Mouse (Mus musculus) CH12.LX (cell line): ENCODE measurements around the gene Sirt6. TPM values are rescaled to one million over a fixed set of nuclear protein-coding genes. Genes with fewer than 3 reads are reported as not detected.
A peak's percentile ranks its signal among the peaks of the same experiment; 100 is the strongest.

Source experiments
- DNase-seq: peaks from one replicate; pipeline ENCODE4 v3.0.0-alpha.2; 2013; ENCODE audit errors: extremely low read depth
- H3K27ac ChIP-seq: 2 replicates; pipeline ENCODE4 v1.5.1; 2012; ENCODE audit warnings: low read depth, mild to moderate bottlenecking, control low read depth, moderate library complexity; ENCODE audit not compliant: insufficient read depth
- H3K27me3 ChIP-seq: replicated peaks from 2 replicates; pipeline ENCODE3; 2012; ENCODE audit warnings: inconsistent platforms
- H3K36me3 ChIP-seq, 2 experiments: replicated peaks in 1 of 2; 2 replicates each; pipeline versions ENCODE3 to v1.6.1; 2012; ENCODE audit warnings: inconsistent platforms in 1 of 2, low read length in 1 of 2, mild to moderate bottlenecking in 1 of 2, mixed read lengths in 1 of 2, moderate library complexity in 1 of 2; ENCODE audit not compliant: control insufficient read depth in 1 of 2, insufficient read depth in 1 of 2
- H3K4me1 ChIP-seq, 2 experiments: 2 replicates each; pipeline ENCODE4 v1.6.1; 2012; ENCODE audit warnings: inconsistent platforms in 1 of 2, moderate library complexity in 1 of 2; ENCODE audit not compliant: insufficient read depth in 2 of 2, control insufficient read depth in 1 of 2
- H3K4me2 ChIP-seq: 2 replicates; pipeline ENCODE4 v1.6.1; 2012; ENCODE audit warnings: low read depth, mild to moderate bottlenecking, control low read depth; ENCODE audit not compliant: poor library complexity, insufficient read depth, severe bottlenecking
- H3K4me3 ChIP-seq, 3 experiments: fragments of 150-350 bp in 1 of 3; sonication (generic) in 1 of 3; replicated peaks in 1 of 3; 2 replicates each; pipeline versions ENCODE3 to v1.5.1; 2011 to 2012; ENCODE audit warnings: low read depth in 2 of 3, low read length in 2 of 3, mild to moderate bottlenecking in 2 of 3, moderate library complexity in 2 of 3, control low read depth in 1 of 3, improper control_type of control experiment in 1 of 3, inconsistent platforms in 1 of 3, mixed read lengths in 1 of 3; ENCODE audit not compliant: poor library complexity in 1 of 3
- H3K79me2 ChIP-seq: replicated peaks from 2 replicates; pipeline ENCODE4 v1.6.1; 2012; ENCODE audit warnings: mild to moderate bottlenecking, moderate library complexity; ENCODE audit not compliant: control insufficient read depth, poor library complexity, insufficient read depth, severe bottlenecking; ENCODE audit errors: extremely low read depth
- H3K9ac ChIP-seq: 2 replicates; pipeline ENCODE4 v1.6.1; 2012; ENCODE audit warnings: low read depth, mild to moderate bottlenecking, control low read depth, moderate library complexity; ENCODE audit not compliant: insufficient read depth
- H3K9me3 ChIP-seq: replicated peaks from 2 replicates; pipeline ENCODE3; 2012; ENCODE audit warnings: low read length, inconsistent platforms, mixed read lengths
- BHLHE40 ChIP-seq: IDR thresholded peaks from 2 replicates; pipeline ENCODE4 v1.6.1; 2011; ENCODE audit warnings: mild to moderate bottlenecking, low read depth, low read length, improper control_type of control experiment
- CTCF ChIP-seq, 2 experiments: IDR thresholded peaks in 1 of 2; conservative IDR thresholded peaks in 1 of 2; 2 replicates each; pipeline ENCODE4 v1.5.1; 2011 to 2012; ENCODE audit warnings: low read depth in 2 of 2, low read length in 2 of 2, improper control_type of control experiment in 1 of 2, inconsistent platforms in 1 of 2, mild to moderate bottlenecking in 1 of 2, moderate library complexity in 1 of 2
- ELF1 ChIP-seq: IDR thresholded peaks from 2 replicates; pipeline ENCODE4 v1.6.1; 2014; ENCODE audit warnings: low read depth, mild to moderate bottlenecking, inconsistent platforms, low read length, improper control_type of control experiment
- EP300 ChIP-seq: IDR thresholded peaks from 2 replicates; pipeline ENCODE4 v1.6.1; 2011; ENCODE audit warnings: low read length, improper control_type of control experiment
- ETS1 ChIP-seq: conservative IDR thresholded peaks from 2 replicates; pipeline ENCODE4 v1.6.1; 2012; ENCODE audit warnings: low read depth, mild to moderate bottlenecking, inconsistent platforms, low read length, improper control_type of control experiment, moderate library complexity
- IRF4 ChIP-seq: IDR thresholded peaks from 2 replicates; pipeline ENCODE4 v1.6.1; 2014; ENCODE audit warnings: low read depth, mild to moderate bottlenecking, inconsistent platforms, low read length, improper control_type of control experiment
- JUN ChIP-seq: IDR thresholded peaks from 2 replicates; pipeline ENCODE4 v1.6.1; 2011; ENCODE audit warnings: low read depth, mild to moderate bottlenecking, low read length, improper control_type of control experiment, moderate library complexity; ENCODE audit not compliant: insufficient read depth
- JUND ChIP-seq: conservative IDR thresholded peaks from 2 replicates; pipeline ENCODE4 v1.6.1; 2011; ENCODE audit warnings: low read depth, low read length, improper control_type of control experiment
- MAFK ChIP-seq: IDR thresholded peaks from 2 replicates; pipeline ENCODE4 v1.6.1; 2011; ENCODE audit warnings: low read length, improper control_type of control experiment; ENCODE audit not compliant: insufficient replicate concordance
- MAX ChIP-seq: IDR thresholded peaks from 2 replicates; pipeline ENCODE4 v1.6.1; 2011; ENCODE audit warnings: low read length, improper control_type of control experiment
- MAZ ChIP-seq: IDR thresholded peaks from 2 replicates; pipeline ENCODE4 v1.6.1; 2012; ENCODE audit warnings: low read depth, mild to moderate bottlenecking, inconsistent platforms, low read length, improper control_type of control experiment, moderate library complexity
- MEF2A ChIP-seq: IDR thresholded peaks from 2 replicates; pipeline ENCODE4 v1.6.1; 2014; ENCODE audit warnings: low read depth, mild to moderate bottlenecking, inconsistent platforms, low read length, improper control_type of control experiment, borderline replicate concordance
- NRF1 ChIP-seq: IDR thresholded peaks from 2 replicates; pipeline ENCODE4 v1.6.1; 2014; ENCODE audit warnings: low read depth, mild to moderate bottlenecking, inconsistent platforms, low read length, improper control_type of control experiment, moderate library complexity
- SIN3A ChIP-seq: IDR thresholded peaks from 2 replicates; pipeline ENCODE4 v1.6.1; 2012; ENCODE audit warnings: low read length, improper control_type of control experiment, inconsistent platforms
- SMC3 ChIP-seq: IDR thresholded peaks from 2 replicates; pipeline ENCODE4 v1.6.1; 2011; ENCODE audit warnings: low read depth, low read length, improper control_type of control experiment
- TBP ChIP-seq: conservative IDR thresholded peaks from 2 replicates; pipeline ENCODE4 v1.6.1; 2011; ENCODE audit warnings: low read depth, low read length, improper control_type of control experiment
- TCF12 ChIP-seq: IDR thresholded peaks from 2 replicates; pipeline ENCODE4 v1.6.1; 2014; ENCODE audit warnings: low read depth, mild to moderate bottlenecking, inconsistent platforms, low read length, improper control_type of control experiment
- UBTF ChIP-seq: IDR thresholded peaks from 2 replicates; pipeline ENCODE4 v1.6.1; 2012; ENCODE audit warnings: low read depth, mild to moderate bottlenecking, inconsistent platforms, low read length, improper control_type of control experiment, moderate library complexity
- USF1 ChIP-seq: IDR thresholded peaks from 2 replicates; pipeline ENCODE4 v1.6.1; 2014; ENCODE audit warnings: low read depth, mild to moderate bottlenecking, inconsistent platforms, low read length, improper control_type of control experiment
- ZNF384 ChIP-seq: IDR thresholded peaks from 2 replicates; pipeline ENCODE4 v1.6.1; 2012; ENCODE audit warnings: low read depth, low read length, improper control_type of control experiment, inconsistent platforms
- dilution Hi-C: fragments of 300-500 bp; cut with MboI; formaldehyde crosslinking; loops from 2 replicates; pipeline ENCODE4 v1.14.3; 2020; ENCODE audit warnings: low sequenced_read_pairs; ENCODE audit not compliant: extremely low pct_unique_long_range_greater_than_20kb, extremely low pct_ligation_motif_present
- in situ Hi-C: fragments of 300-500 bp; cut with MboI; formaldehyde crosslinking; loops from 3 replicates; pipeline ENCODE4 v1.14.3; 2019; ENCODE audit warnings: low sequenced_read_pairs, low pct_ligation_motif_present, low pct_unique_long_range_greater_than_20kb, mixed read lengths
- polyA plus RNA-seq: library from polyadenylated mRNA; unstranded; fragments of >175 nt; gene quantifications from 2 replicates; pipeline ENCODE4 v1.2.1, GENCODE M21; 2012; ENCODE audit warnings: low read depth; ENCODE audit not compliant: insufficient read length
- total RNA-seq, 2 experiments: library from RNA; depleted of rRNA; stranded (reverse); fragments of 300-350 nt in 1 of 2; fragments of >200 nt in 1 of 2; gene quantifications; 2 replicates each; pipeline ENCODE4 v1.2.3; 2012 to 2014

Sirt6 gene
- total and polyA plus RNA-seq, 3 experiments, result 16.9 to 36.4 (median 17.8) TPM

DNA sequence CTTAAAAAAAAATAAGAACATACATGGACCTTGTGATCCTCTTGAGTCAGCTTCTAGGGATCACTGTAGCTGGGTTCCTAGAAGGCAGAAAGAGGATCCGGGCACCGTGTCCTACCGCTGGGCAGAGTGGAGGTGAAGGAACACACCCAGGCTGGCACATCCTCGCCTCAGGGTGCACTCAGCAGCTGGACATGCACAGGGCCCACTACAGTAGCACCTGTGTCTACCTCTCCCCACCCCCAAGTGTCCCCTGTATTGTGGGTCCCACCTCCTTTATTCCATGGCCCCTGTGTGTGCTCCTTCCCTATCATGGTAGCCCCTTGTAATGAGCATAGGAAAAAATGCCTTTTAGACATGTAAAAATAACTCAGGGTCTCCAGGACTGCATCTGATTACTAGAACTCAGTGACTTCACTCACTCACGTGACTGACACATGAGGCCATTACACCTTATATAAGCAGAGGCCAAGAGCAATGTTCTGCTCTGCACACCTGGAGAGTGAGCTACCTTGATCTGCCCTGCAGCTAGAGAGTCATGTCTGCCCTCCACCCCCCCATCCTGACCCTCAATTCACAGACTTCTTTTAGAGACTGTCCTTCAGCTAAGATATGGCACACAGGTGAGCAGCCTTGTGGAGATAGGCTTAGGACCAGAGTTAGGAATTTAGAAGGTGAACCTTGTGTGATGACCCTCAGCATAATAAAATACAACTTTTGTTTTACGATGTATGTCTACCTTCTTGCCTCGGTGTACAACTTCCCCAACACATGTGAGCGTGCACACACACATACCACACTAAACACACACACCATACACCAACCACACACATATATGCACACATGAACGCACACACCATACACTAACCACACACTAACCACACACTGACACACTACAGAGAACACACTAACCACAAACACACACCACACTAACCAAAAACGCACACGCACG is 23.3 kb downstream of the Sirt6 start:
- DNase-seq, result no peak

DNA sequence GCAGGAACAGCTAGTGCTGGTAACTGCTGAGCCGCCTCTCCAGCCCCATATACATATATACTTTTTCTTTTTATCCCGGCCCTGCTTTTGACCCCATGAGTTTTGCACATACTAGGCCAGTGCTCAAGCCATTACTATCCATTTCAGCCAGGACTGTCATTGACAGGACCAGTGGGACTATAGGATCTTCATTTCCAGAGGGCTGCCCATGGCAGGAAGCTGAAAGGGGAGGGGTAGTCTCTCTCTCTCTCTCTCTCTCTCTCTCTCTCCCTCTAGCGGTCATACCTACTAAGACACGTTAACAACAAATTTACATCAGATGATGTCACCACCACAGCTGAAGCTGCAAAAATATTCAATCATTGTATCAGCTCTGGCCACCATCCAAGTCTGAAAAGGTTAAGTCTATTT is 24.9 kb downstream of the Sirt6 start:
- Histone ChIP-seq H3K36me3 (peaks cover 0 to 4% of the 10 kb centered on the region in 2 experiments), H3K4me1 (peaks cover 19 to 35% of the 10 kb centered on the region in 2 experiments), H3K4me2 (no peak overlapping the region), H3K9me3 (no peaks in the 10 kb centered on the region), H3K9ac (no peak overlapping the region), H3K4me3 (no peak overlapping the region), H3K79me2 (no peaks in the 10 kb centered on the region), H3K27me3 (peaks cover 44% of the 10 kb centered on the region), H3K27ac (no peak overlapping the region)
- peak; percentile 52 for DNase-seq
- in situ Hi-C loops (loop anchor here (5.0 to 10.0 kb wide), 2 partner anchors 40 to 108 kb away; partner anchors contain the start of gene Ncln), dilution Hi-C loops (no loop called here)
- 0 out of 2 replicates have a peak, but pooled peaks have one; percentile 25 for TF ChIP-seq ELF1
- peak; percentile 83 for TF ChIP-seq JUN
- TF ChIP-seq CTCF (conservative IDR thresholded peaks at IDR 0.05 in 1 of 2, IDR thresholded peaks at IDR 0.05 in 1 of 2; ENCODE audit: low read depth in 2 of 2, low read length in 2 of 2), result peak; percentile 55 to 68
- no peak for TF ChIP-seq TBP
- TF ChIP-seq USF1, result no peak
- peak; percentile 82 for TF ChIP-seq JUND
- 0 out of 2 replicates have a peak, but pooled peaks have one; percentile 10 for TF ChIP-seq IRF4
- TF ChIP-seq MAFK, result no peak
- no peak for TF ChIP-seq MEF2A
- TF ChIP-seq UBTF, result no peak
- no peak for TF ChIP-seq EP300
- TF ChIP-seq ZNF384, result peak; percentile 45
- TF ChIP-seq SIN3A, result no peak
- TF ChIP-seq MAX, result no peak
- 0 out of 2 replicates have a peak, but pooled peaks have one; percentile 25 for TF ChIP-seq TCF12
- no peak for TF ChIP-seq NRF1
- no peak for TF ChIP-seq BHLHE40
- peak; percentile 76; the same call in 1 of the 2 replicates for TF ChIP-seq MAZ
- peak; percentile 31; the same call in 1 of the 2 replicates for TF ChIP-seq ETS1
- peak; percentile 27 for TF ChIP-seq SMC3

More for the DNA sequence above, 23.3 kb downstream of the Sirt6 start:
- dilution Hi-C loops (no loop called here), in situ Hi-C loops (loop anchor here (5.0 to 10.0 kb wide), 2 partner anchors 42 to 109 kb away; partner anchors contain the start of gene Ncln)
- no peaks in the 10 kb centered on the region for H3K79me2 ChIP-seq
- H3K27me3 ChIP-seq, result peaks cover 30% of the 10 kb centered on the region
- peak overlapping the region; percentile 47 to 68 (median 52) for H3K4me3 ChIP-seq
- no peak overlapping the region; the same call in 1 of the 2 replicates for H3K9ac ChIP-seq
- H3K4me2 ChIP-seq, result peak overlapping the region; percentile 91
- H3K27ac ChIP-seq, result peak overlapping the region; percentile 17; the same call in 1 of the 2 replicates
- no peaks in the 10 kb centered on the region for H3K9me3 ChIP-seq
- TF ChIP-seq BHLHE40 (peak; percentile 44; the same call in 1 of the 2 replicates), ZNF384 (no peak)
- TF ChIP-seq, all 38 proteins: peak for 1
- H3K36me3 ChIP-seq, result peaks cover 6 to 19% of the 10 kb centered on the region in 2 experiments
- H3K4me1 ChIP-seq, result peaks cover 16 to 35% of the 10 kb centered on the region in 2 experiments
